Mouse (Mus musculus): ENCODE measurements at regions not wholly inside any gene's neighbourhood (a gene's known extent, or its start where the extent isn't known, plus 50 kb on each side); places are given as distances from the start of the nearest gene placed in this dataset.

- TF ChIP-seq POLR2A (IDR thresholded peaks at IDR 0.05; ENCODE audit: control insufficient read depth, extremely low read depth, insufficient read depth, low read length, poor library complexity) (no peak), CTCF (IDR thresholded peaks at IDR 0.05; ENCODE audit: borderline replicate concordance, control insufficient read depth, extremely low read depth, insufficient read depth, low read length, poor library complexity) (no peak)
These were observed 158.7 kb upstream of the Eif4g2 start for GRCm38 (mm10) chr7:111241538-111241937.

All from thymus, adult 2 months (tissue).